Mouse (Mus musculus): Measurements from ENCODE around the gene Asb8. TPM values are rescaled to one million over a fixed set of nuclear protein-coding genes. Genes with fewer than 3 reads are reported as not detected.

Asb8 gene
- polyA plus RNA-seq, 1 experiment from 2014 or later: 47.6 TPM

DNA sequence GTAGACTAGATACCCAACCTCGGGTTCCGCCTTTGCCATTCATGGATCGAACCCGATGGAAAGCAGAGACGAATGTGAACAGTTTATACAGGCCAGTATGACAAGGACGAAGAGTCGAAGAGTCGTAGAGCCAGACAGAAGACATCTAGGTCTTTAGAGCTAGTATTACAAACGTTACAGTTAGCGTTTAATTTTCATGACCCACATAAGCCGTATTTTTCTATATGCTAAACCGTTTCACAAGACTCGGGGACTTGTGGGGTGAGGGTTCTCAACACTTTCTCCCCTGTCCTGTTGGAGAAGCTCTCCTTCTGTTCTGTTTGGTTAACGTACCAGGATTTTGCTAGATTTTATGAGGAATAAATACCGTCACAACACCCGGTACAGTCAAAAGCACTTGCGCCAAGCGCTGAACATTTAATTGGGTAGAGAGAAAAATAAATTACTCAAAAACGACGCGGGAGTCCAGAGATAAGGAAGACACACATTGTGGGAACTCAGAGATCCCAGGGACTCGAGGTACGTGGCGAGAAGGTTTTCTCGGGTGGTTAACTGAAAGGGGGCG lies 15.2 kb upstream of the Asb8 start:
- 7% methylated on average over 26 of the region's 26 CpGs for WGBS
- no peaks in the 10 kb centered on the region for H3K4me1 ChIP-seq (ENCODE audit: control insufficient read depth, insufficient read depth, low read length)
- H3K9me3 ChIP-seq (ENCODE audit: control insufficient read depth, low read depth, low read length): no peaks in the 10 kb centered on the region
- ATAC-seq (ENCODE audit: insufficient number of reproducible peaks, insufficient read depth, low FRiP score, low read depth): no peak
- H3K36me3 ChIP-seq (ENCODE audit: control insufficient read depth, insufficient read depth, low read length): no peaks in the 10 kb centered on the region
- H3K9ac ChIP-seq (replicated peaks; ENCODE audit: low read depth, low read length): no peak overlapping the region
- H3K27me3 ChIP-seq (ENCODE audit: control insufficient read depth, insufficient read depth, low read length): no peaks in the 10 kb centered on the region
- peak overlapping the region; percentile 42 for H3K4me2 ChIP-seq (replicated peaks; ENCODE audit: low read depth, low read length)
- no peak overlapping the region for H3K27ac ChIP-seq (ENCODE audit: low read length)
- H3K4me3 ChIP-seq (ENCODE audit: low read depth, low read length): peak overlapping the region; percentile 40

DNA sequence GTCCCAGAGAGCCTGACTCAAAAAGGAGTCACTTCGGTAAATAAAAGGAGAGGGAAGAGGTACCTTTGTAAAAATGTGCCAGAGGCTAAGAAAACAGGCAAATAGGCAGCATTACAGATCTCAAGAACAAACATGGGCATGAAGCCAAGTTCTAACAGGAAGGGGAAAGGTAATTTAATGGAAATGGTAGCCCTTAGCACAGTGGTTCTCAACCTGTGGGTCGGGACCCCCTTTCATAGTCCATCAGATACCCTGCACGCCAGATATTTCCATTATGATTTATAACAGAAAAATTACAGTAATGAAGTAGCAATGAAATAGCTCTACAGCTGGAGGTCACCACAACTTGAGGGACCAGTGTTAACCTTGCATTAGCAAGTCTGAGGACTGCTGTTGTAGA lies 11.9 kb upstream of the Asb8 start:
- no peaks in the 10 kb centered on the region for H3K9me3 ChIP-seq (ENCODE audit: control insufficient read depth, low read depth, low read length)
- H3K27me3 ChIP-seq (ENCODE audit: control insufficient read depth, insufficient read depth, low read length): peaks cover 3% of the 10 kb centered on the region; the same call in 1 of the 2 replicates
- no peak overlapping the region for H3K4me3 ChIP-seq (ENCODE audit: low read depth, low read length)
- ATAC-seq (ENCODE audit: insufficient number of reproducible peaks, insufficient read depth, low FRiP score, low read depth): no peak
- H3K36me3 ChIP-seq (ENCODE audit: control insufficient read depth, insufficient read depth, low read length): no peaks in the 10 kb centered on the region
- no peak overlapping the region for H3K9ac ChIP-seq (replicated peaks; ENCODE audit: low read depth, low read length)
- H3K27ac ChIP-seq (ENCODE audit: low read length): no peak overlapping the region
- H3K4me2 ChIP-seq (replicated peaks; ENCODE audit: low read depth, low read length): no peak overlapping the region
- no peaks in the 10 kb centered on the region for H3K4me1 ChIP-seq (ENCODE audit: control insufficient read depth, insufficient read depth, low read length)
- WGBS: 69% methylated on average over 3 of the region's 3 CpGs

DNA sequence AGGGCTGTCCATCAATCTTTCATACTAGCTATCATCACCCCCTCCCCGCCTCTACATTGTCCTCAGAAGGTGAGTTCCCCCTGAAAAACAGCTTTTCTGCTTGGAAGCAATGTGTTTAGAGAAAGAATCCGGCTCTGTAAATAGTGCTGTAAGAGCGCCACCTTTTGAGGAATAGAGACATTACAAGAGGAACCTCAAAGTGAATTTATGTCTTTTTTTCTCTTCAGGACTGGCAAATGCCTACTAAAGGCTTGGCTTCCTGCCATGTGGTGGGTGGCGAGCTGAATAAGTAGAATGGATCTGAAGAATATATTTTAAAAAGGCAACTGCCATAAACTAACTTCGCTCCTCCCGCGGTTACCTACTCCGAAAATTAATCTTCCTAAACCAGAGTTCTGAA lies 8.4 kb upstream of the Asb8 start:
- no peak overlapping the region for H3K9ac ChIP-seq (replicated peaks; ENCODE audit: low read depth, low read length)
- no peaks in the 10 kb centered on the region for H3K9me3 ChIP-seq (ENCODE audit: control insufficient read depth, low read depth, low read length)
- peaks cover 18% of the 10 kb centered on the region for H3K27me3 ChIP-seq (ENCODE audit: control insufficient read depth, insufficient read depth, low read length)
- H3K27ac ChIP-seq (ENCODE audit: low read length): no peak overlapping the region
- no peak for ATAC-seq (ENCODE audit: insufficient number of reproducible peaks, insufficient read depth, low FRiP score, low read depth)
- H3K4me3 ChIP-seq (ENCODE audit: low read depth, low read length): no peak overlapping the region
- H3K4me1 ChIP-seq (ENCODE audit: control insufficient read depth, insufficient read depth, low read length): no peaks in the 10 kb centered on the region
- no peak overlapping the region for H3K4me2 ChIP-seq (replicated peaks; ENCODE audit: low read depth, low read length)
- no peaks in the 10 kb centered on the region for H3K36me3 ChIP-seq (ENCODE audit: control insufficient read depth, insufficient read depth, low read length)
- 39% methylated on average over 8 of the region's 8 CpGs for WGBS

DNA sequence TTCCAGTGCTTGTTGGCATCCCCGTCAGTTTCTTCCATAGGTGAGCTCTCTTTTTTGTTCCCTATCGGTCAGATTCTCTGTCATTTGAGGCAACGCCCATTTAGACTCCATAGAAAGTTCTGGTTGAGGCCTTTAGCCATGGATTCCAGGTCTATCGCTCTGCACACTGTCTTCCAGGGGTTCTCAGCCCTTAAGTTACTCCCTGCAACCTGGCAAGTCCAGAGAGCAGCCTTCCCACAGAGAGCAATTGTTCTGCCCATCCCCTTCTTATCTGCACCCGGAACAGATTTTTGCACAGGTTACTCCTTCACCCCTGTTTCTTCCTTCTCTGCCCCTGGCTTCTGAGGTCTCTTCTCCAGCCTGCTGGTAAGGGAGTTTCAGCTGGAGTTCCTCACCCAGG lies 6.7 kb upstream of the Asb8 start:
- no peak overlapping the region for H3K27ac ChIP-seq (ENCODE audit: low read length)
- no peak overlapping the region for H3K4me3 ChIP-seq (ENCODE audit: low read depth, low read length)
- H3K4me2 ChIP-seq (replicated peaks; ENCODE audit: low read depth, low read length): no peak overlapping the region
- WGBS: 65% methylated on average over 5 of the region's 5 CpGs
- no peak overlapping the region for H3K9ac ChIP-seq (replicated peaks; ENCODE audit: low read depth, low read length)
- no peaks in the 10 kb centered on the region for H3K36me3 ChIP-seq (ENCODE audit: control insufficient read depth, insufficient read depth, low read length)
- peaks cover 7% of the 10 kb centered on the region; the same call in 1 of the 2 replicates for H3K4me1 ChIP-seq (ENCODE audit: control insufficient read depth, insufficient read depth, low read length)
- ATAC-seq (ENCODE audit: insufficient number of reproducible peaks, insufficient read depth, low FRiP score, low read depth): no peak
- peaks cover 33% of the 10 kb centered on the region for H3K27me3 ChIP-seq (ENCODE audit: control insufficient read depth, insufficient read depth, low read length)
- no peaks in the 10 kb centered on the region for H3K9me3 ChIP-seq (ENCODE audit: control insufficient read depth, low read depth, low read length)

DNA sequence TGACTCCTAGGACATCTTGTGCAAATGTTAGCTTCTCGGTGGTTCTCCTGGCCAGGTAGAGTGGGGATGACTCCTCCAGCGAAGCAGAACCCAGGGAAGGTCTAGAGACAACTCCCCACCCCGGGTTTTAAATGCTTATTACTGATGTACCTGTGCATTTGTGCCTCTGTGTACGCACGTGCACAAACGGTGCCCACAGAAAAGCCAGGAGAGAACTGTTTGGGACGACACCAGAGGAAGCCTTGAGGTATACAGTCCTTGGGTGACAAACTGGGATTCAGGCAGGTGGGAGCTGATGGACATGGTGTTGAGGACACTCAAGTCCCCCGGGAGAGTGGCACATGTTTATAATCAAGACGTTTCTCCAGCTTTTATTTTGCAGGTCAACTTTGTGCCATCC lies 5.5 kb upstream of the Asb8 start:
- Histone ChIP-seq H3K36me3 (ENCODE audit: control insufficient read depth, insufficient read depth, low read length) (no peaks in the 10 kb centered on the region), H3K4me2 (replicated peaks; ENCODE audit: low read depth, low read length) (no peak overlapping the region), H3K9me3 (ENCODE audit: control insufficient read depth, low read depth, low read length) (no peaks in the 10 kb centered on the region), H3K4me3 (ENCODE audit: low read depth, low read length) (no peak overlapping the region), H3K9ac (replicated peaks; ENCODE audit: low read depth, low read length) (no peak overlapping the region), H3K27me3 (ENCODE audit: control insufficient read depth, insufficient read depth, low read length) (peaks cover 44% of the 10 kb centered on the region), H3K4me1 (ENCODE audit: control insufficient read depth, insufficient read depth, low read length) (peaks cover 7% of the 10 kb centered on the region; the same call in 1 of the 2 replicates), H3K27ac (ENCODE audit: low read length) (no peak overlapping the region)
- no peak for ATAC-seq (ENCODE audit: insufficient number of reproducible peaks, insufficient read depth, low FRiP score, low read depth)
- 69% methylated on average over 9 of the region's 9 CpGs for WGBS

DNA sequence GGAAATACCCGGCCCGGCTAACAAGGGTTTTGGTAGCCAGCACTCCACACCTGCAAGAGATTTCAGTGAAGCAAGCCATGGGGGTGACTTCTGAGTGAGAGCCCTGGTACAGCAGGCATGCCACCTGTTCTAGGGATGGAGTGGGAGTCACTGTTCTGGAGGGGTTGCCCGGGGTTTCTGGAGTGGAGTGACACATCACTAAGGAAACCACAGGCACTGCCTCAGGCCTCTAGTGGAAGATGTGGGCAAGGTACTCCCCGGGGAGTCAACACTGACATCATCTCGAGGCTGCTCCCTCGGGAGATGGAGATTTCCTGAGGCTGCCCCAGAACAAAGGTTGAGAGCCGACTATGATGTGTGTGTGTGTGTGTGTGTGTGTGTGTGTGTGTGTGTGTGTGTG lies 4.9 kb upstream of the Asb8 start:
- Histone ChIP-seq H3K4me1 (ENCODE audit: control insufficient read depth, insufficient read depth, low read length) (peaks cover 7% of the 10 kb centered on the region; the same call in 1 of the 2 replicates), H3K4me2 (replicated peaks; ENCODE audit: low read depth, low read length) (no peak overlapping the region), H3K27me3 (ENCODE audit: control insufficient read depth, insufficient read depth, low read length) (peaks cover 44% of the 10 kb centered on the region), H3K27ac (ENCODE audit: low read length) (no peak overlapping the region), H3K9ac (replicated peaks; ENCODE audit: low read depth, low read length) (no peak overlapping the region), H3K9me3 (ENCODE audit: control insufficient read depth, low read depth, low read length) (no peaks in the 10 kb centered on the region), H3K36me3 (ENCODE audit: control insufficient read depth, insufficient read depth, low read length) (no peaks in the 10 kb centered on the region), H3K4me3 (ENCODE audit: low read depth, low read length) (no peak overlapping the region)
- 40% methylated on average over 7 of the region's 7 CpGs for WGBS
- ATAC-seq (ENCODE audit: insufficient number of reproducible peaks, insufficient read depth, low FRiP score, low read depth): no peak

DNA sequence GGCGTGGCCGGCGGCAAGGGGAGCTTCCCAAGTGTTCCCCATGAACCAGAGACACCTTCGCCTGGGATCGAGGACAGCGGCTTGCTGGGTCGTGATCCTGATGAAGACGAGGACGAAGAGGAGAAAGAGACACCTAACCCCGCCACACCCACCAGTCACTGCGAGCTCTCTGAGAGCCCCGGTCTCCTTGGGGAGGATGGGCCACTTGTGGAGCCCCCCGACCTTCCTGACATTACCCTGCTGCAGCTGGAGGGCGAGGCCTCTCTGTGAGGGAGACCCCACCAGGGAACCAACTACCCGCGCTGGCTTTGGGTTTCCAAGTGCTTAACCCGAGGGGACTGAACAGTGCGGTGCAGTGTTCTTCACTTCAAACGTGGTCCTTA lies 3.2 kb upstream of the Asb8 start:
- Histone ChIP-seq H3K9ac (replicated peaks; ENCODE audit: low read depth, low read length) (no peak overlapping the region), H3K4me3 (ENCODE audit: low read depth, low read length) (no peak overlapping the region), H3K36me3 (ENCODE audit: control insufficient read depth, insufficient read depth, low read length) (no peaks in the 10 kb centered on the region), H3K27ac (ENCODE audit: low read length) (no peak overlapping the region), H3K27me3 (ENCODE audit: control insufficient read depth, insufficient read depth, low read length) (peaks cover 44% of the 10 kb centered on the region), H3K9me3 (ENCODE audit: control insufficient read depth, low read depth, low read length) (no peaks in the 10 kb centered on the region), H3K4me1 (ENCODE audit: control insufficient read depth, insufficient read depth, low read length) (peaks cover 7% of the 10 kb centered on the region; the same call in 1 of the 2 replicates), H3K4me2 (replicated peaks; ENCODE audit: low read depth, low read length) (no peak overlapping the region)
- 4% methylated on average over 19 of the region's 19 CpGs for WGBS
- no peak for ATAC-seq (ENCODE audit: insufficient number of reproducible peaks, insufficient read depth, low FRiP score, low read depth)

DNA sequence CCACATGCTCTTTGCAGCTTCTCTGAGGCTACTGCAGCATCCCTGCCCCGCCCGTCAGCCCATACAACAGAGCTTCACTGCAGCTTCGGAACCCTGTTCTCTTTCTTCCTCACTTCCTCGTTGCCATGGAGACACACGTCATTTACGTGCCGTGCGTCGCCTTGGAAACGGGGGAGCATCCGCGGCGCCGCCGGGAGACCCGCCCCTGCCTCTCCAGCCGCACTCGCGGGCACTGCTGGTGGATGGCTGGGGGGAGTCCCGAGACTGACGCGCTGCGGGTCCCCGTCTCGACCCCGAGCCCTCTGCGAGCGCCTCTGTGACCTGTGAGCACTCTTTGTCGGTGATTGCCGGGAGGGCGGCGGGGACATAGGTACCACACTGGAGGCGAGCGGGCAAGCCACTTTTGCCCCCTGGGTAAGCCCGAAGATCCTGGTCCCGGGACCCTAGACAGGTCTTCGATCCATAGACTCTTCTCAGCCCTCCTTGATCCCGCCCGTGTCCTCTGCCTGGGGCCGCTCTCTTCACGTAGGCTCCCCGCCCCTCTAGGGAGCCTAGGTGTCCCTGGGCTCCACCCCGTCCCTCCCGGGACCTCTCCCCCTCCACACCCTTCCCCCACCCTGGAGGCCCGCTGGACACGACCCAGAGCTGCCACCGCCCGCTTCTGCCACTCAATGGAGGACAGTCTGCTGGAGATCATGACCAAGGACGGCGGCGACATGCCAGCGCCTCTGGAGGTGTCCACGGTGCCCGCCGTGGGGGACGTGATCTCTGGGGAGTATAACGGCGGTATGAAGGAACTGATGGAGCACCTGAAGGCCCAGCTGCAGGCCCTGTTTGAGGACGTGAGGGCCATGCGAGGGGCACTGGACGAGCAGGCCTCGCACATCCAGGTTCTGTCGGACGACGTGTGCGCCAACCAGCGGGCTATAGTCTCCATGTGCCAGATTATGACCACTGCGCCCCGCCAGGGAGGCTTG lies 2.5 kb upstream of the Asb8 start:
- H3K4me2 ChIP-seq (replicated peaks; ENCODE audit: low read depth, low read length): peak overlapping the region; percentile 65
- WGBS: 2% methylated on average over 69 of the region's 69 CpGs
- H3K9me3 ChIP-seq (ENCODE audit: control insufficient read depth, low read depth, low read length): no peaks in the 10 kb centered on the region
- peaks cover 7% of the 10 kb centered on the region; the same call in 1 of the 2 replicates for H3K4me1 ChIP-seq (ENCODE audit: control insufficient read depth, insufficient read depth, low read length)
- peak; percentile 73; the same call in 1 of the 2 replicates for ATAC-seq (ENCODE audit: insufficient number of reproducible peaks, insufficient read depth, low FRiP score, low read depth)
- H3K9ac ChIP-seq (replicated peaks; ENCODE audit: low read depth, low read length): no peak overlapping the region
- no peaks in the 10 kb centered on the region for H3K36me3 ChIP-seq (ENCODE audit: control insufficient read depth, insufficient read depth, low read length)
- no peak overlapping the region for H3K27ac ChIP-seq (ENCODE audit: low read length)
- peak overlapping the region; percentile 35 for H3K4me3 ChIP-seq (ENCODE audit: low read depth, low read length)
- peaks cover 41% of the 10 kb centered on the region for H3K27me3 ChIP-seq (ENCODE audit: control insufficient read depth, insufficient read depth, low read length)

Measured in stomach, embryonic 14.5 days (tissue).